ENCODE assay signal across 14 mouse cellular contexts in genomic region chr12:16091336-16091735, GRCm38 (mm10).
DNase-seq lines count a peak whose midpoint lies in the region; ATAC-seq lines count a peak whose summit lies in the region.
"Had no signal": no experiment of that assay in that cellular context is flagged by ENCODE, and none has a peak within 500 bp of the region (broad histone marks: within the 10 kb centered on the region; RNA-seq: fewer than 3 reads in every experiment).

No protein-coding gene starts in this region.

- H3K4me2 ChIP-seq in heart, embryonic 14.5 days (ENCODE audit: low read length): peak overlapping the region; percentile 21; the same call in 1 of the 2 replicates
- no peak overlapping the region for H3K4me2 ChIP-seq in hindbrain, embryonic 12.5 days (replicated peaks)
- H3K4me2 ChIP-seq in midbrain, embryonic 15.5 days: peak overlapping the region; percentile 3; the same call in 1 of the 2 replicates
- H3K4me2 ChIP-seq: liver, embryonic 13.5 days had no signal

- H3K9ac ChIP-seq in heart, embryonic 14.5 days (ENCODE audit: low read length): no peak overlapping the region
- H3K9ac ChIP-seq in hindbrain, embryonic 12.5 days: no peak overlapping the region
- no peak overlapping the region for H3K9ac ChIP-seq in midbrain, embryonic 15.5 days
- H3K9ac ChIP-seq: liver, embryonic 13.5 days had no signal

- ATAC-seq in heart, embryonic 14.5 days (ENCODE audit: insufficient number of reproducible peaks, insufficient read depth, low FRiP score, low read depth): no peak
- ATAC-seq in hindbrain, embryonic 12.5 days (ENCODE audit: low FRiP score): peak; percentile 69
- peak; percentile 68 for ATAC-seq in midbrain, embryonic 15.5 days (replicated peaks)
- no peak for ATAC-seq in activated CD4-positive, CD25-positive, alpha-beta regulatory T cell, adult 4 months

- no peak for DNase-seq in heart, embryonic 10.5 days (ENCODE audit: low spot score)
- peak; percentile 16 for DNase-seq in embryo, embryonic 9.5 days (ENCODE audit: extremely low spot score)
- DNase-seq in urinary bladder, postnatal 25 days (ENCODE audit: low spot score): no peak
- DNase-seq in adrenal gland, adult 18-20 months (ENCODE audit: low spot score in 2 of 2): no peak
- DNase-seq: adrenal gland, postnatal 10 days; B cell, adult 2 months; cerebellum, postnatal 25 days; heart, adult 18-20 months; kidney, postnatal 4 days; liver, embryonic 13.5 days had no signal

- peaks cover 0 to 3% of the 10 kb centered on the region in 2 experiments; a peak in 2 of 4 replicates for H3K4me1 ChIP-seq in heart, embryonic 14.5 days (ENCODE audit: control insufficient read depth in 2 of 2, insufficient read depth in 2 of 2, low read length in 2 of 2)
- H3K4me1 ChIP-seq in heart, embryonic 10.5 days: peaks cover 6% of the 10 kb centered on the region; the same call in 1 of the 2 replicates
- peaks cover 5% of the 10 kb centered on the region; the same call in 1 of the 2 replicates for H3K4me1 ChIP-seq in hindbrain, embryonic 12.5 days
- H3K4me1 ChIP-seq in midbrain, embryonic 15.5 days: 0 out of 2 replicates have a peak, but pooled peaks cover 5% of the 10 kb centered on the region
- H3K4me1 ChIP-seq: liver, embryonic 13.5 days had no signal

- H3K36me3 ChIP-seq in heart, embryonic 14.5 days (ENCODE audit: control insufficient read depth, insufficient read depth, low read length): no peaks in the 10 kb centered on the region
- no peaks in the 10 kb centered on the region for H3K36me3 ChIP-seq in heart, embryonic 10.5 days
- no peaks in the 10 kb centered on the region for H3K36me3 ChIP-seq in hindbrain, embryonic 12.5 days
- no peaks in the 10 kb centered on the region for H3K36me3 ChIP-seq in midbrain, embryonic 15.5 days (replicated peaks)
- H3K36me3 ChIP-seq: liver, embryonic 13.5 days had no signal

- H3K27me3 ChIP-seq in heart, embryonic 14.5 days (ENCODE audit: control insufficient read depth, insufficient read depth, low read length): no peaks in the 10 kb centered on the region
- no peaks in the 10 kb centered on the region for H3K27me3 ChIP-seq in heart, embryonic 10.5 days (ENCODE audit: insufficient read depth, poor library complexity, severe bottlenecking)
- H3K27me3 ChIP-seq in hindbrain, embryonic 12.5 days: no peaks in the 10 kb centered on the region
- no peaks in the 10 kb centered on the region for H3K27me3 ChIP-seq in midbrain, embryonic 15.5 days (replicated peaks)
- H3K27me3 ChIP-seq: liver, embryonic 13.5 days had no signal

- H3K9me3 ChIP-seq in heart, embryonic 14.5 days (ENCODE audit: control insufficient read depth, low read length): no peaks in the 10 kb centered on the region
- H3K9me3 ChIP-seq in heart, embryonic 10.5 days: no peaks in the 10 kb centered on the region
- H3K9me3 ChIP-seq in hindbrain, embryonic 12.5 days (replicated peaks): no peaks in the 10 kb centered on the region
- H3K9me3 ChIP-seq in midbrain, embryonic 15.5 days: no peaks in the 10 kb centered on the region
- H3K9me3 ChIP-seq: liver, embryonic 13.5 days had no signal

- no peak overlapping the region for H3K4me3 ChIP-seq in heart, embryonic 14.5 days (ENCODE audit: control insufficient read depth in 1 of 2, insufficient read depth in 1 of 2, low read depth in 1 of 2, low read length in 2 of 2)
- H3K4me3 ChIP-seq in heart, embryonic 10.5 days: no peak overlapping the region
- no peak overlapping the region for H3K4me3 ChIP-seq in hindbrain, embryonic 12.5 days
- H3K4me3 ChIP-seq in midbrain, embryonic 15.5 days: no peak overlapping the region
- H3K4me3 ChIP-seq: liver, embryonic 13.5 days had no signal

- no peak overlapping the region for H3K27ac ChIP-seq in heart, embryonic 14.5 days (replicated peaks in 1 of 2; ENCODE audit: control insufficient read depth in 1 of 2, insufficient read depth in 1 of 2, low read depth in 2 of 2, low read length in 2 of 2)
- no peak overlapping the region for H3K27ac ChIP-seq in heart, embryonic 10.5 days
- 0 out of 2 replicates have a peak overlapping the region, but pooled peaks have one; percentile 24 for H3K27ac ChIP-seq in hindbrain, embryonic 12.5 days
- H3K27ac ChIP-seq in midbrain, embryonic 15.5 days: peak overlapping the region; percentile 43
- H3K27ac ChIP-seq: liver, embryonic 13.5 days had no signal

- WGBS in heart, embryonic 14.5 days: 20% methylated on average over 6 of the region's 6 CpGs
- WGBS in heart, embryonic 10.5 days: 29% methylated on average over 6 of the region's 6 CpGs
- 11% methylated on average over 6 of the region's 6 CpGs for WGBS in hindbrain, embryonic 12.5 days
- 10% methylated on average over 6 of the region's 6 CpGs for WGBS in midbrain, embryonic 15.5 days

Comparison
In these comparisons a context has a peak if more than half of its experiments do, and no peak if none do; other contexts are left out.
1. ATAC-seq: peak in hindbrain, embryonic 12.5 days (single experiment) and midbrain, embryonic 15.5 days (single experiment); none in heart, embryonic 14.5 days (single experiment) and activated CD4-positive, CD25-positive, alpha-beta regulatory T cell, adult 4 months (single experiment).
2. H3K27ac ChIP-seq: peak in hindbrain, embryonic 12.5 days (single experiment) and midbrain, embryonic 15.5 days (single experiment); none in heart, embryonic 14.5 days (0 of 2) and heart, embryonic 10.5 days (single experiment).